Mouse (Mus musculus): ENCODE results near the gene Usp19. TPM values are rescaled to one million over a fixed set of nuclear protein-coding genes. Genes with fewer than 3 reads are reported as not detected.

Gene Usp19
- polyA plus RNA-seq, 1 experiment from 2014 or later: 58.9 TPM

GRCm38 (mm10) chr9:108452291-108452906 is 38.0 kb upstream of the Usp19 start:
- Histone ChIP-seq H3K4me1 (replicated peaks; ENCODE audit: control insufficient read depth, insufficient read depth, low read length) (peaks cover 21% of the 10 kb centered on the region), H3K9me3 (ENCODE audit: control insufficient read depth, low read length) (no peaks in the 10 kb centered on the region), H3K27me3 (ENCODE audit: control insufficient read depth, insufficient read depth, low read length) (no peaks in the 10 kb centered on the region), H3K9ac (ENCODE audit: low read depth, low read length) (peak overlapping the region; percentile 70), H3K4me3 (ENCODE audit: low read depth, low read length) (peak overlapping the region; percentile 54), H3K36me3 (ENCODE audit: control insufficient read depth, insufficient read depth, low read length) (no peaks in the 10 kb centered on the region), H3K27ac (ENCODE audit: low read depth, low read length) (peak overlapping the region; percentile 39; the same call in 1 of the 2 replicates), H3K4me2 (replicated peaks; ENCODE audit: low read depth, low read length) (peak overlapping the region; percentile 97)
- peak; percentile 96 for DNase-seq (ENCODE audit: low spot score)
- WGBS: under 1% methylated on average over 40 of the region's 40 CpGs
- ATAC-seq (ENCODE audit: low FRiP score): peak; percentile 79

GRCm38 (mm10) chr9:108452911-108453310 is 37.5 kb upstream of the Usp19 start:
- peak overlapping the region; percentile 54 for H3K4me3 ChIP-seq (ENCODE audit: low read depth, low read length)
- no peaks in the 10 kb centered on the region for H3K36me3 ChIP-seq (ENCODE audit: control insufficient read depth, insufficient read depth, low read length)
- no peaks in the 10 kb centered on the region for H3K9me3 ChIP-seq (ENCODE audit: control insufficient read depth, low read length)
- 57% methylated on average over 6 of the region's 6 CpGs for WGBS
- no peak overlapping the region for H3K27ac ChIP-seq (ENCODE audit: low read depth, low read length)
- peak overlapping the region; percentile 70; the same call in 1 of the 2 replicates for H3K9ac ChIP-seq (ENCODE audit: low read depth, low read length)
- no peaks in the 10 kb centered on the region for H3K27me3 ChIP-seq (ENCODE audit: control insufficient read depth, insufficient read depth, low read length)
- no peak for ATAC-seq (ENCODE audit: low FRiP score)
- H3K4me2 ChIP-seq (replicated peaks; ENCODE audit: low read depth, low read length): peak overlapping the region; percentile 97
- no peak for DNase-seq (ENCODE audit: low spot score)
- peaks cover 21% of the 10 kb centered on the region for H3K4me1 ChIP-seq (replicated peaks; ENCODE audit: control insufficient read depth, insufficient read depth, low read length)

DNA sequence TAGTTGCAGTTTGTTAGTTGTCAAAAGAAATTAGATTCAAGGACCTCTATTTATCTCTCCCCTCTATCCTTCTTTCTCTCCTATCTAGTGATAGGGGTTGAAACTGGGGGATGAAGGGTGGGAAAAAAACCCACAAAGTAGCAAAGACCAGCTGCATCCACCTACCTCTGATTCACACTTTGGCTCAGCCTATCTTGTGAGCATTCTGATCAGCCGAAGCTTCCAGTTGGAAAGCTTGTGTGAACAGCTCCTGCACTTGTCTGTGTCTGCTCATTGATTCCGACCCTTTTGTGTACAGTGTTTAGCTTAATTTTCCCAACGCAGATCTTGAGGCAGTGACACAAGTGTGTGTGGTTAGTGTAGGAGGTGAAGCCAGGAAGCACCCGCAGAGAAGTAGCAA is 36.9 kb upstream of the Usp19 start:
- H3K4me2 ChIP-seq (replicated peaks; ENCODE audit: low read depth, low read length): no peak overlapping the region
- no peaks in the 10 kb centered on the region for H3K27me3 ChIP-seq (ENCODE audit: control insufficient read depth, insufficient read depth, low read length)
- H3K4me3 ChIP-seq (ENCODE audit: low read depth, low read length): no peak overlapping the region
- DNase-seq (ENCODE audit: low spot score): no peak
- WGBS: 85% methylated on average over 4 of the region's 4 CpGs
- no peaks in the 10 kb centered on the region for H3K36me3 ChIP-seq (ENCODE audit: control insufficient read depth, insufficient read depth, low read length)
- no peaks in the 10 kb centered on the region for H3K9me3 ChIP-seq (ENCODE audit: control insufficient read depth, low read length)
- ATAC-seq (ENCODE audit: low FRiP score): no peak
- H3K27ac ChIP-seq (ENCODE audit: low read depth, low read length): no peak overlapping the region
- peaks cover 21% of the 10 kb centered on the region for H3K4me1 ChIP-seq (replicated peaks; ENCODE audit: control insufficient read depth, insufficient read depth, low read length)
- H3K9ac ChIP-seq (ENCODE audit: low read depth, low read length): no peak overlapping the region

- H3K27me3 ChIP-seq (ENCODE audit: control insufficient read depth, insufficient read depth, low read length): no peaks in the 10 kb centered on the region
- no peak overlapping the region for H3K27ac ChIP-seq (ENCODE audit: low read depth, low read length)
- H3K9me3 ChIP-seq (ENCODE audit: control insufficient read depth, low read length): no peaks in the 10 kb centered on the region
- WGBS: 91% methylated on average over 6 of the region's 6 CpGs
- H3K9ac ChIP-seq (ENCODE audit: low read depth, low read length): no peak overlapping the region
- H3K4me2 ChIP-seq (replicated peaks; ENCODE audit: low read depth, low read length): no peak overlapping the region
- peaks cover 20% of the 10 kb centered on the region for H3K4me1 ChIP-seq (replicated peaks; ENCODE audit: control insufficient read depth, insufficient read depth, low read length)
- DNase-seq (ENCODE audit: low spot score) (no peak), ATAC-seq (ENCODE audit: low FRiP score) (no peak)
- no peak overlapping the region for H3K4me3 ChIP-seq (ENCODE audit: low read depth, low read length)
- no peaks in the 10 kb centered on the region for H3K36me3 ChIP-seq (ENCODE audit: control insufficient read depth, insufficient read depth, low read length)
Measured at GRCm38 (mm10) chr9:108454429-108454828, 36.0 kb upstream of the Usp19 start.

GRCm38 (mm10) chr9:108455747-108456571 is 34.4 kb upstream of the Usp19 start:
- DNase-seq (ENCODE audit: low spot score) (no peak), ATAC-seq (ENCODE audit: low FRiP score) (no peak)
- Histone ChIP-seq H3K9ac (ENCODE audit: low read depth, low read length) (no peak overlapping the region), H3K4me2 (replicated peaks; ENCODE audit: low read depth, low read length) (no peak overlapping the region), H3K27ac (ENCODE audit: low read depth, low read length) (no peak overlapping the region), H3K36me3 (ENCODE audit: control insufficient read depth, insufficient read depth, low read length) (no peaks in the 10 kb centered on the region), H3K27me3 (ENCODE audit: control insufficient read depth, insufficient read depth, low read length) (no peaks in the 10 kb centered on the region), H3K4me1 (replicated peaks; ENCODE audit: control insufficient read depth, insufficient read depth, low read length) (peaks cover 5% of the 10 kb centered on the region), H3K9me3 (ENCODE audit: control insufficient read depth, low read length) (no peaks in the 10 kb centered on the region), H3K4me3 (ENCODE audit: low read depth, low read length) (no peak overlapping the region)
- 78% methylated on average over 12 of the region's 12 CpGs for WGBS

GRCm38 (mm10) chr9:108456953-108457352 is 33.4 kb upstream of the Usp19 start:
- Histone ChIP-seq H3K27me3 (ENCODE audit: control insufficient read depth, insufficient read depth, low read length) (no peaks in the 10 kb centered on the region), H3K4me2 (replicated peaks; ENCODE audit: low read depth, low read length) (no peak overlapping the region), H3K4me1 (replicated peaks; ENCODE audit: control insufficient read depth, insufficient read depth, low read length) (peaks cover 3% of the 10 kb centered on the region; the same call in 1 of the 2 replicates), H3K36me3 (ENCODE audit: control insufficient read depth, insufficient read depth, low read length) (no peaks in the 10 kb centered on the region), H3K27ac (ENCODE audit: low read depth, low read length) (no peak overlapping the region), H3K9ac (ENCODE audit: low read depth, low read length) (no peak overlapping the region), H3K4me3 (ENCODE audit: low read depth, low read length) (no peak overlapping the region), H3K9me3 (ENCODE audit: control insufficient read depth, low read length) (no peaks in the 10 kb centered on the region)
- no peak for ATAC-seq (ENCODE audit: low FRiP score)
- DNase-seq (ENCODE audit: low spot score): no peak
- WGBS: 87% methylated on average over 10 of the region's 10 CpGs

DNA sequence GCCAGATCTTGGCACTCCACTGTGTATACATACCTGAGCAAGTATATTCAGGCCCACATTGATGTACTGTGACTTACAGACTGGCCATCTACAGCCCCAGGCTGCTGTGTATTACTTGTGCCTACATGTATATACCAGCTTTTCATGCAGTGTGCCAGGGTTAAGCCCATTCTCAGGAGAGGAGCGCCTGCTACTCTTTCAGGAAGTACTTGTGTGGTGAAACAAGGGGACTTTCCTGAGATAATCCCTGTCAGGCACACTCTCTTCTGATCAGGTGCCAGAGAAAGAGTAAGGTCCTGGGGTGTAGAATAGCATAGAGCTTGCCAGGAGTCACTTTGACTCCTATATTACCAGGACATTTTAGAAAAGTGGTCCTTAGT is 30.5 kb upstream of the Usp19 start:
- H3K9me3 ChIP-seq (ENCODE audit: control insufficient read depth, low read length): no peaks in the 10 kb centered on the region
- no peak overlapping the region for H3K27ac ChIP-seq (ENCODE audit: low read depth, low read length)
- H3K4me1 ChIP-seq (replicated peaks; ENCODE audit: control insufficient read depth, insufficient read depth, low read length): peaks cover 3% of the 10 kb centered on the region; the same call in 1 of the 2 replicates
- ATAC-seq (ENCODE audit: low FRiP score) (no peak), DNase-seq (ENCODE audit: low spot score) (no peak)
- H3K4me2 ChIP-seq (replicated peaks; ENCODE audit: low read depth, low read length): peak overlapping the region; percentile 89; the same call in 1 of the 2 replicates
- WGBS: 100% methylated on average over 1 of the region's 1 CpGs
- H3K27me3 ChIP-seq (ENCODE audit: control insufficient read depth, insufficient read depth, low read length): no peaks in the 10 kb centered on the region
- no peak overlapping the region for H3K9ac ChIP-seq (ENCODE audit: low read depth, low read length)
- H3K36me3 ChIP-seq (ENCODE audit: control insufficient read depth, insufficient read depth, low read length): 0 out of 2 replicates have a peak, but pooled peaks cover 8% of the 10 kb centered on the region
- peak overlapping the region; percentile 98 for H3K4me3 ChIP-seq (ENCODE audit: low read depth, low read length)

DNA sequence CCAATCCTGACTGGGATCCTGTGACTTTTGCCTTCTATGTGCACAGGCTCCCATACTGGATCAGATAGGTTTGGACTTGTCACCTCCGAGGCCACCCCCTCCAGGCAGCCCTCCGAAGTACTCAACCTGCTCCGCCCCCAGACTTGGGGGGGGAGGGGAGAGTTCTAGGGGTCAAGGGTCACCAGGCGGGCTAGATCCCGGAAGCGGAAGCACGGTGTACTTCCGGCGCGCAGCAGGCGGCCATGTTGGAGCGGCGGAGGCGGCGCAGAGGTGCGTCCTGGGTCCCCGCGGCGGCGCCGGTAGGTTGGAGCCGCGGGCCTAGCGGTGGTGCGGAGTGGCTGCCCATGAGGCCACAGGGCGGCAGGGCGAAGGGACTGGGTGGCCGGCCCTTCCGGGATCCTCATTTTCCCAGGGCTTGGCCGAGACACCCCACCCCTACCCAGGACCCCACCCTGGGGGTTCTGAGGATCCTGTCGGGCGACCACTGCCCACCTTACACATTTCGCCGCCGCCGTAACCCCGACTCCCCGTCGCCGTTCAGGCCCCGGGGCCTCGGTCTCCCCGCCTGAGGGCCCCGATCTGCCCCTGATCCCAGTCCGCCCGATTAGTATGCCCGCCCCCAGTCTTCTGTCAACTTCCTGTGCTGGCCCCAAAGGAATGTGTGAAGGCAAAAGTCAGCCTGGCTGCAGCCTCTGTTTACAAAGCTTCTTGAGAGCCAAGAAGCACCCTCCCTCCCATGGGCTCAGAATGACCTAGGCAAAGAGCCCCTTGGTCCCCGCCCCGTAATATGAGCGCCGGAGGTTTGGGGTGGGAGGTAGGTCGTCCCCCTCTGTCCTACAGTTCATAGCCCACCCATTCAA is 29.9 kb upstream of the Usp19 start, which contains the start of gene Ccdc71:
Ccdc71 (plus strand) TSS at position 209 of the 860 bp plus-strand sequence.
- Histone ChIP-seq H3K9ac (ENCODE audit: low read depth, low read length) (peak within 1 kb of the TSS; percentile 91), H3K4me3 (ENCODE audit: low read depth, low read length) (peak within 1 kb of the TSS; percentile 98), H3K9me3 (ENCODE audit: control insufficient read depth, low read length) (no peaks in the 10 kb centered on the region), H3K4me2 (replicated peaks; ENCODE audit: low read depth, low read length) (peak within 1 kb of the TSS; percentile 89), H3K27me3 (ENCODE audit: control insufficient read depth, insufficient read depth, low read length) (no peaks in the 10 kb centered on the region), H3K4me1 (replicated peaks; ENCODE audit: control insufficient read depth, insufficient read depth, low read length) (peaks cover 3% of the 10 kb centered on the region; the same call in 1 of the 2 replicates), H3K27ac (ENCODE audit: low read depth, low read length) (peak within 1 kb of the TSS; percentile 76), H3K36me3 (ENCODE audit: control insufficient read depth, insufficient read depth, low read length) (peaks cover 8% of the 10 kb centered on the region; the same call in 1 of the 2 replicates)
- under 1% methylated on average over 42 of the region's 52 CpGs for WGBS
- DNase-seq (ENCODE audit: low spot score): peak; percentile 94
- ATAC-seq (ENCODE audit: low FRiP score): peak; percentile 84

Data from hindbrain, embryonic 11.5 days (tissue).